16 mouse cellular contexts compared by ENCODE assay signal in genomic region chr15:80838836-80839235, GRCm38 (mm10).
"Had no signal": no experiment of that assay in that cellular context is flagged by ENCODE, and none has a peak within 500 bp of the region (broad histone marks: within the 10 kb centered on the region; RNA-seq: fewer than 3 reads in every experiment).

No protein-coding gene starts in this region.

- ATAC-seq: inflammation-experienced regulatory T-cells, adult 6 months; intestine, embryonic 16.5 days; liver, postnatal 0 days; lung, postnatal 0 days had no signal

- H3K4me3 ChIP-seq: left cerebral cortex, adult 2 months; limb, embryonic 13.5 days had no signal

- DNase-seq: layer of hippocampus, postnatal 36 days; liver; liver, postnatal 0 days; lung, embryonic 14.5 days; midbrain, embryonic 14.5 days; thymus, adult 18-20 months; thymus, postnatal 36 days had no signal

- H3K27ac ChIP-seq: kidney, postnatal 0 days; left cerebral cortex, adult 2 months; limb, embryonic 13.5 days; liver, embryonic 14.5 days; macrophage had no signal

- H3K9me3 ChIP-seq: limb, embryonic 13.5 days had no signal

- H3K27me3 ChIP-seq: limb, embryonic 13.5 days had no signal

- H3K36me3 ChIP-seq: limb, embryonic 13.5 days had no signal

- H3K9ac ChIP-seq: limb, embryonic 13.5 days; liver, embryonic 14.5 days; liver, postnatal 0 days; lung, embryonic 14.5 days had no signal

- H3K4me2 ChIP-seq: limb, embryonic 13.5 days; lung, embryonic 14.5 days; midbrain, embryonic 11.5 days had no signal
